Mouse (Mus musculus) cortical plate, adult 2 months (tissue): ENCODE results near the gene Rc3h1.

Experiments used
- CTCF ChIP-seq: fragments of 200-500 bp; IDR thresholded peaks from 2 replicates; pipeline ENCODE4 v1.5.1; 2011; ENCODE audit warnings: mild to moderate bottlenecking, control low read depth, low read length; ENCODE audit not compliant: insufficient read depth; ENCODE audit errors: extremely low read depth
- POLR2A ChIP-seq: fragments of 200-500 bp; IDR thresholded peaks from 2 replicates; pipeline ENCODE4 v1.6.1; 2011; ENCODE audit warnings: mild to moderate bottlenecking, low read length, control low read depth; ENCODE audit not compliant: insufficient read depth; ENCODE audit errors: extremely low read depth

- TF ChIP-seq POLR2A = no peak
- no peak for TF ChIP-seq CTCF
Measured at GRCm38 (mm10) chr1:161008038-161008437, 101.8 kb downstream of the Rc3h1 start.
